Mouse (Mus musculus) liver, adult 2 months (tissue): ENCODE measurements around the gene Sdhb. TPM values are rescaled to one million over a fixed set of nuclear protein-coding genes. Genes with fewer than 3 reads are reported as not detected.

Experiments used
- DNase-seq: peaks from one replicate; pipeline ENCODE4 v3.0.0-alpha.2; 2011; ENCODE audit warnings: low read depth, low spot score; ENCODE audit errors: extremely low read depth
- H3K27ac ChIP-seq: fragments of 200-500 bp; replicated peaks from 2 replicates; pipeline ENCODE4 v1.5.1; 2012; ENCODE audit warnings: low read depth, mild to moderate bottlenecking, control low read depth, inconsistent platforms, low read length; ENCODE audit not compliant: insufficient read depth
- H3K27me3 ChIP-seq: fragments of 200-500 bp; 2 replicates; pipeline ENCODE4 v1.6.1; 2012; ENCODE audit warnings: mild to moderate bottlenecking, moderate library complexity, low read length, inconsistent platforms; ENCODE audit not compliant: control insufficient read depth, insufficient read depth
- H3K36me3 ChIP-seq: fragments of 200-500 bp; 2 replicates; pipeline ENCODE4 v1.6.1; 2012; ENCODE audit warnings: low read length, inconsistent platforms; ENCODE audit not compliant: control insufficient read depth, insufficient read depth
- H3K4me1 ChIP-seq: fragments of 200-500 bp; 2 replicates; pipeline ENCODE4 v1.6.1; 2011; ENCODE audit warnings: low read length; ENCODE audit not compliant: control insufficient read depth, insufficient read depth
- H3K4me3 ChIP-seq: fragments of 200-500 bp; 2 replicates; pipeline ENCODE4 v1.5.1; 2011; ENCODE audit warnings: low read depth, mild to moderate bottlenecking, control low read depth, low read length, moderate library complexity; ENCODE audit not compliant: insufficient read depth
- H3K79me2 ChIP-seq: fragments of 200-500 bp; 2 replicates; pipeline ENCODE4 v1.6.1; 2012; ENCODE audit warnings: inconsistent platforms, mild to moderate bottlenecking, low read length, moderate library complexity; ENCODE audit not compliant: control insufficient read depth, insufficient read depth
- H3K9ac ChIP-seq: fragments of 200-500 bp; 2 replicates; pipeline ENCODE4 v1.6.1; 2012; ENCODE audit warnings: low read depth, mild to moderate bottlenecking, control low read depth, inconsistent platforms, low read length
- CTCF ChIP-seq: fragments of 200-500 bp; IDR thresholded peaks from 2 replicates; pipeline ENCODE4 v1.5.1; 2011; ENCODE audit warnings: low read depth, low read length, control low read depth
- POLR2A ChIP-seq: fragments of 200-500 bp; IDR thresholded peaks from 2 replicates; pipeline ENCODE4 v1.6.1; 2011; ENCODE audit warnings: low read length, control low read depth; ENCODE audit not compliant: insufficient read depth; ENCODE audit errors: extremely low read depth
- WGBS: fragments of 180-500 bp; shearing (Covaris S2); methylation state at CpG from one replicate; pipeline ENCODE4 v1.1.7; 2018; 5-methylcytosine and 5-hydroxymethylcytosine counted together
- polyA plus RNA-seq: library from polyadenylated mRNA; depleted of rRNA; stranded (reverse); fragments of >200 nt; gene quantifications from 2 replicates; pipeline ENCODE4 v1.2.3, GENCODE M21; 2012
- total RNA-seq: library from RNA; depleted of rRNA; stranded (reverse); fragments of >200 nt; gene quantifications from 2 replicates; pipeline ENCODE4 v1.2.3, GENCODE M21; 2014

Gene Sdhb
- total and polyA plus RNA-seq, 2 experiments = 347 to 532 TPM

GRCm38 (mm10) chr4:140946048-140946447 is 15.0 kb upstream of the Sdhb start:
- no peak overlapping the region for H3K4me3 ChIP-seq
- WGBS = 53% methylated on average over 4 of the region's 4 CpGs
- TF ChIP-seq POLR2A (no peak), CTCF (no peak)
- no peaks in the 10 kb centered on the region for H3K79me2 ChIP-seq
- no peaks in the 10 kb centered on the region for H3K36me3 ChIP-seq
- no peaks in the 10 kb centered on the region for H3K4me1 ChIP-seq
- no peak overlapping the region for H3K9ac ChIP-seq
- no peak for DNase-seq
- no peaks in the 10 kb centered on the region for H3K27me3 ChIP-seq
- no peak overlapping the region for H3K27ac ChIP-seq

- 86% methylated on average over 14 of the region's 14 CpGs for WGBS
- no peak overlapping the region for H3K9ac ChIP-seq
- no peaks in the 10 kb centered on the region for H3K27me3 ChIP-seq
- no peak overlapping the region for H3K27ac ChIP-seq
- no peak overlapping the region for H3K4me3 ChIP-seq
- DNase-seq = no peak
- TF ChIP-seq CTCF (no peak), POLR2A (no peak)
- H3K4me1 ChIP-seq = no peaks in the 10 kb centered on the region
- no peaks in the 10 kb centered on the region for H3K79me2 ChIP-seq
- H3K36me3 ChIP-seq = no peaks in the 10 kb centered on the region
These were observed 14.3 kb upstream of the Sdhb start for GRCm38 (mm10) chr4:140946580-140947205.

- H3K36me3 ChIP-seq = no peaks in the 10 kb centered on the region
- no peaks in the 10 kb centered on the region for H3K79me2 ChIP-seq
- 80% methylated on average over 12 of the region's 12 CpGs for WGBS
- H3K27ac ChIP-seq = no peak overlapping the region
- DNase-seq = no peak
- TF ChIP-seq CTCF = no peak
- TF ChIP-seq POLR2A = no peak
- no peak overlapping the region for H3K9ac ChIP-seq
- H3K4me1 ChIP-seq = no peaks in the 10 kb centered on the region
- no peak overlapping the region for H3K4me3 ChIP-seq
- no peaks in the 10 kb centered on the region for H3K27me3 ChIP-seq
These were observed 13.2 kb upstream of the Sdhb start for GRCm38 (mm10) chr4:140947487-140948440.

GRCm38 (mm10) chr4:140948481-140948880 is 12.5 kb upstream of the Sdhb start:
- no peak overlapping the region for H3K4me3 ChIP-seq
- H3K27ac ChIP-seq = no peak overlapping the region
- WGBS = 93% methylated on average over 6 of the region's 6 CpGs
- no peaks in the 10 kb centered on the region for H3K79me2 ChIP-seq
- H3K4me1 ChIP-seq = no peaks in the 10 kb centered on the region
- no peak for DNase-seq
- no peak overlapping the region for H3K9ac ChIP-seq
- no peaks in the 10 kb centered on the region for H3K36me3 ChIP-seq
- H3K27me3 ChIP-seq = no peaks in the 10 kb centered on the region
- no peak for TF ChIP-seq POLR2A
- no peak for TF ChIP-seq CTCF

- Histone ChIP-seq H3K27me3 (no peaks in the 10 kb centered on the region), H3K4me3 (no peak overlapping the region), H3K4me1 (no peaks in the 10 kb centered on the region), H3K79me2 (no peaks in the 10 kb centered on the region), H3K27ac (no peak overlapping the region), H3K9ac (no peak overlapping the region), H3K36me3 (no peaks in the 10 kb centered on the region)
- 85% methylated on average over 8 of the region's 8 CpGs for WGBS
- no peak for TF ChIP-seq CTCF
- TF ChIP-seq POLR2A = no peak
- no peak for DNase-seq
These were observed 12.0 kb upstream of the Sdhb start for GRCm38 (mm10) chr4:140949052-140949451.
